Mouse (Mus musculus) heart, adult 8-10 months (tissue): Measurements from ENCODE around the gene Tbk1. TPM values are rescaled to one million over a fixed set of nuclear protein-coding genes. Genes with fewer than 3 reads are reported as not detected.

Experiments used
- DNase-seq: peaks from one replicate; pipeline ENCODE4 v3.0.0; 2022; ENCODE audit warnings: low spot score
- microRNA-seq: library from miRNA; unstranded; fragments of <30 nt; microRNA quantifications from one replicate; pipeline ENCODE4 v1.2.0, GENCODE M21; 2022
- total RNA-seq, 4 experiments: library from RNA; stranded (reverse); gene quantifications; 2 replicates each; pipeline ENCODE4 v1.2.4; 2022

The Tbk1 gene
- total RNA-seq, 4 experiments from 2014 or later, result 12.0 to 17.2 (median 16.2) TPM

- no peak for DNase-seq
Observed at GRCm38 (mm10) chr10:121499063-121499462, 87.5 kb downstream of the Tbk1 start.

GRCm38 (mm10) chr10:121498481-121498904, 88.1 kb downstream of the Tbk1 start:
- peak; percentile 57 for DNase-seq

- no peak for DNase-seq
Observed at GRCm38 (mm10) chr10:121497968-121498367, 88.6 kb downstream of the Tbk1 start.

- DNase-seq, result no peak
Observed at GRCm38 (mm10) chr10:121496616-121497015, 90.0 kb downstream of the Tbk1 start.

Small RNA genes within 50 kb of the gene (microRNA-seq; reads per million reads assigned to microRNA genes)
- not detected for gene Gm24330

Other genes starting within 250 kb of the Tbk1 start
- gene Tbc1d30, start 235.5 kb downstream of the Tbk1 start, total RNA-seq, result 1 to 10 TPM; 1.6 to 3.4 (median 1.9) TPM
- gene Gns, start 221.7 kb downstream of the Tbk1 start, total RNA-seq, result 10 to 100 TPM; 87.6 to 95.8 (median 92.4) TPM
- 100 to 1,000 TPM; 131 to 151 (median 141) TPM for gene Rassf3, start 110.4 kb downstream of the Tbk1 start, total RNA-seq
- 10 to 100 TPM; 29.2 to 31.6 (median 31.1) TPM for gene Xpot, start 39.5 kb upstream of the Tbk1 start, total RNA-seq
- gene D930020B18Rik, start 54.8 kb upstream of the Tbk1 start, total RNA-seq, result not detected
- gene BC048403, start 153.2 kb upstream of the Tbk1 start, total RNA-seq, result 1 to 10 TPM; 1.5 to 2.0 (median 1.8) TPM